Mouse (Mus musculus) lung, adult 2 months (tissue): ENCODE results near the gene Rnf115. TPM values are rescaled to one million over a fixed set of nuclear protein-coding genes. Genes with fewer than 3 reads are reported as not detected.

Source experiments
- DNase-seq: peaks from one replicate; pipeline ENCODE4 v3.0.0; 2022
- H3K4me1 ChIP-seq: fragments of 200-500 bp; 2 replicates; pipeline ENCODE4 v1.6.1; 2011; ENCODE audit warnings: low read length; ENCODE audit not compliant: control insufficient read depth, insufficient read depth
- H3K4me3 ChIP-seq: fragments of 200-500 bp; replicated peaks from 2 replicates; pipeline ENCODE3; 2011; ENCODE audit warnings: low read depth, mild to moderate bottlenecking, control low read depth, low read length; ENCODE audit errors: extremely low read depth
- CTCF ChIP-seq: fragments of 200-500 bp; IDR thresholded peaks from 2 replicates; pipeline ENCODE4 v1.5.1; 2011; ENCODE audit warnings: mild to moderate bottlenecking, low read length, control low read depth; ENCODE audit not compliant: insufficient read depth
- POLR2A ChIP-seq: fragments of 200-500 bp; IDR thresholded peaks from 2 replicates; pipeline ENCODE4 v1.6.1; 2011; ENCODE audit warnings: low read depth, mild to moderate bottlenecking, control low read depth, low read length, borderline replicate concordance; ENCODE audit errors: extremely low read depth
- WGBS: fragments of 180-500 bp; shearing (Covaris S2); methylation state at CpG from one replicate; pipeline ENCODE4 v1.1.7; 2018; 5-methylcytosine and 5-hydroxymethylcytosine counted together
- polyA plus RNA-seq: library from polyadenylated mRNA; depleted of rRNA; stranded (reverse); fragments of >200 nt; gene quantifications from 2 replicates; pipeline ENCODE4 v1.2.3, GENCODE M21; 2012

Gene Rnf115
- polyA plus RNA-seq, 1 experiment: 16.4 TPM

GRCm38 (mm10) chr3:96808651-96809050 is 81.2 kb downstream of the Rnf115 start:
- no peak for DNase-seq
- H3K4me3 ChIP-seq: no peak overlapping the region
- TF ChIP-seq CTCF (no peak), POLR2A (no peak)
- 64% methylated on average over 3 of the region's 3 CpGs for WGBS
- H3K4me1 ChIP-seq: no peaks in the 10 kb centered on the region

DNA sequence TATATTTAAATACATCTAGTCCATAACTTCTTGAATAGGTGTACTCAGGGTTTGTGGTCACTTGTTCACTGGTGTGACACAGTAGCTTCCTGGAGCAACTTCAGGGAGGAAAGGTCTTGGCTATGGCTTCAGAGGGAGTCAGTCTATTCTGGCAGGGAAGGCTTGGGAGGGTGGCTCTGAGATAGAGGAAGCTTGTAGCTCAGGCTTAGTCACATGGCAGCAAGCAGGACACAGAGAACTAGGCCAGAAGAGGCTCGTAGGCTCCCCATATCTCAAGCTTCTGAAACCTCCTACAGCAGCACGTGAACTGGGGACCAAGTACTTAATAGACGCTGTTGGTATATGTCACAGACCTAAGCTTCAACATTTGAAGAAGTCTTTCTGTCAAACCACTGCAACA is 83.8 kb downstream of the Rnf115 start:
- DNase-seq: no peak
- Histone ChIP-seq H3K4me3 (no peak overlapping the region), H3K4me1 (no peaks in the 10 kb centered on the region)
- WGBS: 86% methylated on average over 3 of the region's 3 CpGs
- TF ChIP-seq POLR2A: no peak
- TF ChIP-seq CTCF: no peak

- peak overlapping the region; percentile 34 for H3K4me3 ChIP-seq
- 26% methylated on average over 20 of the region's 20 CpGs for WGBS
- DNase-seq: peak; percentile 82
- TF ChIP-seq POLR2A (no peak), CTCF (peak; percentile 67)
- H3K4me1 ChIP-seq: no peaks in the 10 kb centered on the region
Measured at GRCm38 (mm10) chr3:96812395-96813091, 85.1 kb downstream of the Rnf115 start.

DNA sequence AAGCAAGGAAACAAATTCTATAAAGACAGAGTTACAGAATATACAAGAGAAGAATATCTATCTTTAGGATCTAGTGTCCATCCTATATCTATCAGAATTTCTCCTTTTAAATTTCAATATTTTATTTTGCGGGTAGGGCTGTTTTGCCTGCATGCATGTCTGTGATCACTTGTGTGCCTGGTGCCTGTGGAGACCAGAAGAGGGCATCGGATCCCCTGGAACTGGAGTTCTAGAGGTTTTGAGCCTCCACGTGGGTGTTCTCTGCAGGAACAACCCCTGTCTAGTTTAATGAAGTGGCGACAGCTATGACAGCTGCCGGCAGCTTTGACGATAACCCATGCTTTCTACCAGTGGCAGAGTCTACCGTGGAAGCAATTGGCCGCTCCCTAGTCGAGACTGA is 85.6 kb downstream of the Rnf115 start:
- H3K4me3 ChIP-seq: no peak overlapping the region
- 8% methylated on average over 9 of the region's 9 CpGs for WGBS
- no peaks in the 10 kb centered on the region for H3K4me1 ChIP-seq
- DNase-seq: peak; percentile 22
- TF ChIP-seq POLR2A: no peak
- TF ChIP-seq CTCF: peak; percentile 32; the same call in 1 of the 2 replicates

GRCm38 (mm10) chr3:96813591-96814244 is 86.3 kb downstream of the Rnf115 start:
- no peak overlapping the region for H3K4me3 ChIP-seq
- 30% methylated on average over 7 of the region's 7 CpGs for WGBS
- peak; percentile 36 for DNase-seq

DNA sequence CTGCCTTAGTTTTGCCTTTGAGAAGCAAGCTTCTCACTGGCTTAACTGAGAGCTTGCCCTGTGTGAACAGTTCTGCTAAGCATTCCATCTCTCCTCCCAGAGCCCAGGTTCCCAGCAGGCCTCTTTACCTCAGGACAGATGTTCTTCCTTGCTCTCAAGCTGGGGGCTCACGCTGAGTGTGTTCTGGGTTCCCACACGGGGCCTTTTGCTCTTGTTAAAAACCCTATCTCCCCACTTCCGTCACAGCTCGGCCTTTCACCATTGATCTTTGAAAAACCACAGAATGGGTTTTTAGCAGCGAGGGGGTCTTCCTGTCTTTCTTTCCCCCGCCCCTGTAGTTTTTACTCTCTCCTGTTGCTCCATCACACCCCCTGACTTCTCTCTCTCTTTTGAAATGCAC is 86.9 kb downstream of the Rnf115 start:
- no peak overlapping the region for H3K4me3 ChIP-seq
- H3K4me1 ChIP-seq: no peaks in the 10 kb centered on the region
- DNase-seq: no peak
- 77% methylated on average over 6 of the region's 6 CpGs for WGBS
- TF ChIP-seq CTCF (no peak), POLR2A (no peak)

More at GRCm38 (mm10) chr3:96813591-96814244, 86.3 kb downstream of the Rnf115 start:
- no peaks in the 10 kb centered on the region for H3K4me1 ChIP-seq
- TF ChIP-seq POLR2A (no peak), CTCF (no peak)

GRCm38 (mm10) chr3:96820116-96820915 is 92.9 kb downstream of the Rnf115 start:
- 73% methylated on average over 6 of the region's 6 CpGs for WGBS
- H3K4me3 ChIP-seq: no peak overlapping the region
- no peak for DNase-seq
- no peak for TF ChIP-seq CTCF
- no peak for TF ChIP-seq POLR2A
- no peaks in the 10 kb centered on the region for H3K4me1 ChIP-seq

DNA sequence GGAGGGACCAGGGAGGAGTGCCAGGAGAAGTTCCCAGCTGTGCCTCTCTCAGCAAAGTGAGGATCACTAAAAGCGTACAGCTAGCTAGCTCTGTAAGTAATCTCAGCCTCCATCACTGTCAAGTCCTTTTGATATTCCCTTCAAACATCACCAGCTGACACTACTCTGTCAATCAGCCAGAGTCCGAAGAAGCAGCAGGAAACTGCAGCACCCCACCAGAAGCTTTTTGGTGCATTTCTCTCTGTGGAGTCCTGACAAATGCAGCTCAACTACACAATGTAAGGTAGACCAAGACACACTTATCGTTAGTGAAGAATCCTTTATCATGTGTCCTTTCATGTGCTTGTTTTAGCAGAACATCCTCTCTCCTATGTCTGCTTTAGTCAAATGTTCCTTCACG is 94.1 kb downstream of the Rnf115 start:
- TF ChIP-seq POLR2A (no peak), CTCF (no peak)
- 89% methylated on average over 4 of the region's 4 CpGs for WGBS
- Histone ChIP-seq H3K4me3 (no peak overlapping the region), H3K4me1 (no peaks in the 10 kb centered on the region)
- DNase-seq: no peak

- DNase-seq: no peak
- WGBS: 49% methylated on average over 3 of the region's 3 CpGs
- TF ChIP-seq POLR2A (no peak), CTCF (no peak)
- H3K4me3 ChIP-seq: no peak overlapping the region
- no peaks in the 10 kb centered on the region for H3K4me1 ChIP-seq
Measured at GRCm38 (mm10) chr3:96823701-96824100, 96.2 kb downstream of the Rnf115 start.
